Mouse (Mus musculus): ENCODE results near the gene Trpc1. TPM values are rescaled to one million over a fixed set of nuclear protein-coding genes. Genes with fewer than 3 reads are reported as not detected.

Gene Trpc1
- total RNA-seq, 2 experiments from 2014 or later: 3.3 to 3.7 TPM

Other genes starting within 250 kb of the Trpc1 start
- gene U2surp, start 238.4 kb downstream of the Trpc1 start, total RNA-seq (2021): 10 to 100 TPM; 42.3 to 49.2 TPM
- 1 to 10 TPM; 2.8 to 3.5 TPM for gene Paqr9, start 190.7 kb downstream of the Trpc1 start, total RNA-seq (2021)
- 1 to 10 TPM; 5.6 to 6.6 TPM for gene Pcolce2, start 112.8 kb downstream of the Trpc1 start, total RNA-seq (2021)
- gene Pls1, start 94.9 kb upstream of the Trpc1 start, total RNA-seq (2021): under 1 TPM; 0.67 to 0.78 TPM
- gene Atr, start 107.2 kb upstream of the Trpc1 start, total RNA-seq (2021): 10 to 100 TPM; 10.9 to 13.4 TPM
- gene Xrn1, start 204.4 kb upstream of the Trpc1 start, total RNA-seq (2021): 10 to 100 TPM; 24.3 to 24.9 TPM

Data from gastrocnemius, postnatal 4 days (tissue).